Mouse (Mus musculus) G1E (cell line): Measurements from ENCODE around the gene Rbm33.

Experiments used
- CTCF ChIP-seq: IDR thresholded peaks from 2 replicates; pipeline ENCODE4 v1.5.1; 2012; ENCODE audit warnings: low read depth, low read length, inconsistent platforms, mixed read lengths
- TAL1 ChIP-seq: conservative IDR thresholded peaks from 2 replicates; pipeline ENCODE4 v1.6.1; 2012; ENCODE audit warnings: low read depth, low read length, inconsistent platforms, mixed read lengths

- TF ChIP-seq CTCF, result no peak
- no peak for TF ChIP-seq TAL1
Observed at GRCm38 (mm10) chr5:28459456-28460225, 142.7 kb downstream of the Rbm33 start.
